ENCODE assay signal across 17 mouse cellular contexts in the genomic region with DNA sequence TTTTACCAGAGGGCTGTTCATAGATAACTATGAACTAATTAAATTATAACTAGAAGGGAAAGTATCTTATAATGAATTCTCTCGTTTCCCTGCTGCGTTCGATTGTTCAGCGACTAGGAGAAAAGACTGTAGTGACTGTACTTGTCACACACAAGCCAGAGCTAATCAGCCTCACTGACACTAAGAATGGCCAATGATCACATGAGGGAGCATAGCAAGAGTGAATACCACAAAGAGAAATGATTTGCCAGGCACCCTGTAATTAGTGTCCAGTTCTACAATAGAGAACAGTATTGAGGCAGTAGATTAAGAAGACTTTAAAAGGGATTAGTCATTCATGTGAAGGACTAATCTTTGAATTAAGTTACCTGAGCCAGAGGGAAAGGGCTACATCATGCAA.
"Had no signal": no experiment of that assay in that cellular context is flagged by ENCODE, and none has a peak within 500 bp of the region (broad histone marks: within the 10 kb centered on the region; RNA-seq: fewer than 3 reads in every experiment).

No protein-coding gene starts in this region.

- ATAC-seq: lung, postnatal 0 days; midbrain, embryonic 13.5 days; midbrain, embryonic 15.5 days had no signal

- DNase-seq: lung, adult 2 months; lung, postnatal 14 days; lung, postnatal 36 days; right cerebral cortex, postnatal 14 days; thymus, adult 2 months; thymus, postnatal 25 days; thymus, postnatal 4 days had no signal

- H3K36me3 ChIP-seq: lung, embryonic 15.5 days; midbrain, embryonic 13.5 days; midbrain, embryonic 15.5 days; neural tube, embryonic 12.5 days; stomach, embryonic 15.5 days had no signal

- H3K27me3 ChIP-seq: lung, embryonic 15.5 days; megakaryocyte, embryonic 14.5 days; midbrain, embryonic 13.5 days; midbrain, embryonic 15.5 days; neural tube, embryonic 12.5 days; stomach, embryonic 15.5 days had no signal

- H3K4me2 ChIP-seq: lung, embryonic 15.5 days; midbrain, embryonic 11.5 days; midbrain, embryonic 13.5 days; midbrain, embryonic 15.5 days; neural tube, embryonic 12.5 days; stomach, embryonic 15.5 days had no signal

- H3K9me3 ChIP-seq: lung, embryonic 15.5 days; megakaryocyte, embryonic 14.5 days; midbrain, embryonic 13.5 days; midbrain, embryonic 15.5 days; neural tube, embryonic 12.5 days; stomach, embryonic 15.5 days had no signal

- H3K4me3 ChIP-seq: lung, embryonic 15.5 days; megakaryocyte, embryonic 14.5 days; midbrain, embryonic 13.5 days; midbrain, embryonic 15.5 days; neural tube, embryonic 12.5 days; stomach, embryonic 15.5 days had no signal

- H3K9ac ChIP-seq: lung, embryonic 15.5 days; midbrain, embryonic 13.5 days; midbrain, embryonic 15.5 days; neural tube, embryonic 12.5 days; stomach, embryonic 15.5 days had no signal

- H3K27ac ChIP-seq: lung, embryonic 15.5 days; macrophage; midbrain, embryonic 13.5 days; midbrain, embryonic 15.5 days; neural tube, embryonic 12.5 days; stomach, embryonic 15.5 days; stomach, postnatal 0 days had no signal
